Mouse (Mus musculus): Measurements from ENCODE around the gene Prkcsh.

Prkcsh gene

DNA sequence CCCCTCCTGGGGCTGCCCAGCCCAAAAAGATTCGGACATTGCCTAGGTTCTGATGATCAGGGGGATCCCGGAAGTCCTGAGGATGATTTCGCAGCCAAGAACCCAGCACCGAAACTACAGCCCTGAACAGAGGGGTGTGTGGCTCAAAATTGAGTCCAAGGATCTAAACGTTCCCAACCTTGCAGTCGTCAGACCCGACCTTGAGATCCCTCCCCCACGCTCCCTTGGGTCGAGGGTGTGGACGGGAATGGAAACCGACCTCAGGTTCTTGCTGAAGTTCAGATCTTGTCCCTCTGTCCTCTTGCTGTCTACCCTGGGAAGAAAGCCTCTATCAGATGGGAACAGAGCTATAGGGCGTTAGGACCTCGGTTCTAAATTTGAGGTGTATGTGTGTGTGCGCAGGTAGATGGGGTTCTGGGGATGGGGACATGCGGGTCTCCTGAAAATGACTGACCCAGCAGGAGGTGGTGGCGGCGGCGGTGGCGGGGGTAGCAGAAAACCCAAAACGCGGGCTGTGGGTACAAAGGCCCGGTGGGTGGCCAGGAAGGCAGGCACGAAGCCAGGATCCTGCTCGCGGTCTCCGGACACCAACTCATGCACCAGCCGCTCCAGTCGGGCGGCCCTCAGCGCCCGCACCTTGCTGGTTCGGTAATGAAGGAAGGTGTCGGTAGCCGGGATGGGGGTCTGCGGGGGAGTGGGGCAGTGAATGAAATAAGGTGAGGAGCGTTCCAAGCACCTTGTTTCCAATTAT is 14.8 kb upstream of the Prkcsh start:
- DNase-seq (ENCODE audit: low read depth), result no peak

DNA sequence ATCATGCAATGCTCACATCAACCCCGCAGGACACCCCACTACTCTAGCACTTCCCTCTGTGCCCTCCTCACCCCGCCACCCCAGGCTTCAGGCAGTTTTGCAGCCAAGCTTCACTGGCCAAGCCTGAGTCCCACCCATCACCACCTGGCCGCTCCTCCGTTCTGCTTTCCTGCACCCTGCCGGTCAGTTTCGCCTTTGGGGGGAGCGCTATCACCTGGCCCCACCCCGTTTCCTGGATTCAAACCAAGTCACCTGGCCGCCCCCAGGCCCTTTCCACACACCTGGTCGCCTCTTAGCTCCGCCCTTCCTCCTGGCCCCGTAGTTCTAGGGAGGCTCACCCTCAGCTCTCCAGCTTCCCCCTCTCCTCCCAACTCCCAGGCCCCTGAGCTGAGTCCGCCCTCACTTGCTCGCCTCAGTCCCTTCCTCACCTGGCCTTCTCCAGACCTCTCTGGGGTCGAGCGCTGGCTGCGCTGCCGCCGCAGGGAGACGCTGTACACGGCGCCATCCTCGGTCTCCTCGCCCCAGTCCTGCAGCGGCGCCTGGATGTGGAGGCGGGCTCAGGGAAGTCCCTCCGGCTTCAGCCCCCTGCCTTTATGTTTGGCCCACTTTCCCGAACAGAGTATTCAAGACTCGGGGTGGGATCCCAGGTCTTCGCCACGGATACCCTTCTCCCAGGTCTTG is 14.0 kb upstream of the Prkcsh start:
- DNase-seq (ENCODE audit: low read depth), result no peak

DNA sequence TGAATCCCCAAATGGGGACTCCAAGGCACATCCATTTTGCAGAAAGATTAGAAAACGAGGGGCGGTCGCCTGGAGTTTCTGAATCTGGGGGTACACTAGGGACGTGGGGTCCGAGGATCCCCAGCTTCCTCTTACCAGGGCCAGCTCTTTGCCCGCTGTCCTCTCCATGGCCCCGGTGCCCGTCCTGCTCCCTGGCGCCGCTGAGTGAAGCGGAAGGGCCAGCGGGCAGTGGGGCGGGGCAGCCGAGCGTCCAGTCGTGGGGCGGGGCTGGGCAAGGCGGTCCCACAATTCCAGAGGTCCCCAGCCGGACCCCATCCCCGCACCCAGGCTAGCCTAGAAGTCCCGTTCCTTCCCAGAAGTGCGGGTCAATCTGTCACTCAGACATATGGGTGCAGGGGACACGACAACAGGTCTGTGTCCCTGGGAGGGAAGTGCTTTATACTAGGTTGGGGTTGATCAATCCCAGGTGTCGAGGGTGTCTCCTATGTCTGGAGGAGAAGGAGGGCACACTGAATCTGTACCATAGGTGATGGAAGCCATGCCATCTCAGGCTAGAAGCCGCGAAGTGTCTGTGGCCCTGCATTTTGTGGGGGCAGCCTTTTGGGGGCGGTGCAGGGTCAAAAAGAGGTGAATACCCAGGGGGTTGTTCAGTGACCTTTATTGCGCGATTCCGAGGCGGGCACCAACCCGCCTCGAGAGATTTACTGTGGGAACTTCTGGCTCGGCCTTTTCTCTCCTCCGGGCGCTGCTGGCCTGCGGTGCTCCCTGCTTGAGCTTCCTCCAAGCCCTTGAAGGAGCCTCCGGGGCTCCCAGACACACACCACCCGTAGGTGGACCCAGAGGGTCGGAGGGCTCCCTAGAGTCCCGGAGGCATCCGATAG is 13.1 kb upstream of the Prkcsh start, which contains the start of gene Rgl3:
TSS of gene Rgl3 (minus strand) at position 217 of the 881 bp plus-strand sequence.
- no peak for DNase-seq (ENCODE audit: low read depth)

DNA sequence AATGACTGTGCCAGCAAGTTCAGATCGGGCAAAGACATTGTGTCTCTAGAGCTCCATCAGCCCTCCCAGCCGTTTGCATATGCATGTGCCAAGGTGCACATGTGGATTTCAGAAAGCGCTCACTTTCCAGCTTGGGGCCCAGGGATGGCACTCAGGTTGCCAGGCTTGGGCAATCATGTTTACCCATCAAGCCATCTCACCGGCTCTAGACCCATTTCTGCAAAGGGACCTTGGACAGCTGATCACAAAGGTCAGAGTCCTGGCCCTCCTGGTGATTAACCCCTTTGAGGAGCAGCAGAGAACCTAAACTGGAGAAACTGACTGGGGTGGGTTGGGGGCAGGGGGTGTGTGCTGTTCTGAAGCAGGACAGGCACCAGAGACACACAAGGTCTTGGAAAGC is 10.4 kb upstream of the Prkcsh start:
- DNase-seq (ENCODE audit: low read depth), result no peak

DNA sequence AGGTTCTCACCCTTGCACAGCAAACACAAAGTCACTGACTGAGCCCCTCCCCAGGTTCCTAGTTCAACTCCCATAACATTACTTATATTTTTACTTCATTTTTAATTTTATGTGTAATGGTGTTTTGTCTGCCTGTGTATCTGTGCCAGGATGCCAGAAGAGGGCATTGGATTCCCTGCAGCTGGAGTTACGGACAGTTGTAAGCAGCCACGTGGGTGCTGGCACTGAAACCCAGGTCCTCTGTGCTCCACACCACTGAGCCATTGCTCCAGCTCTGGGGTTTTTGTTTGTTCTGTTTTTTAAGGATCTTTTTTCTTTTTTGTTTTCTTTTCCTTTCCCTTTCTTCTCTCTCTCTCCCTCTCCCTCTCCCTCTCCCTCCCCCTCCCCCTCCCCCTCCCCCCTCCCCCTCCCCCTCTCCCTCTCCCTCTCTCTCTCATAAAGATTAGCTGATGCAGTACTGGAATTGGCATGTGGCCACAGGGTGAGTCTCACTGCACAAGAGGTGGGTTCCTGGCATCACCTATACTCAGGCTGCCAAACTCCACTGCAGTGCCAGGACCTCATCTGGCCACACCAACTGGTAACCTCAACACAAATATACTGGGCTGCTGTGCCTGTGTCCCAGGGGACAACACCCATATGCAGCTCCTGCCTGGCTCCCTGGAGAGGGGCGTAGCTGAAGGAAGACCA is 6.3 kb upstream of the Prkcsh start:
- no peak for DNase-seq (ENCODE audit: low read depth)

DNA sequence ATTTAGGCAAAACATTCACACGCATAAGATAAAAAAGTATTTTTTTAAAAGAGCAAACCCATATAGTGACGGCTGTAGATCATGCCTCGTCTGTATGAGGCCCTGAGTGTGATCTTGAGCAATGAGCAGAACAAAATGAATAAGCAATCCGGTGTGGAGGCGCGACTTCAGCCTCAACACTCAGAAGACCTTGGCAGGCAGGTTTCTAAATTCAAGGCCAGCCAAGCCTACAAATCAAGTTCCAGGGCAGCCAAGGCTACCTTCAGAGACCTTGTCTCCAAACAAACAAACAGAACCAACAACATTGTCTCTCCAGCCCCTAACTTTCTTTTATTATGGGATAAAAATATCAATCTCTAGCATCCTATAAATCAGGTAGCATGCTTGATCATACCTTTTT is 2.3 kb upstream of the Prkcsh start:
- no peak for DNase-seq (ENCODE audit: low read depth)

DNA sequence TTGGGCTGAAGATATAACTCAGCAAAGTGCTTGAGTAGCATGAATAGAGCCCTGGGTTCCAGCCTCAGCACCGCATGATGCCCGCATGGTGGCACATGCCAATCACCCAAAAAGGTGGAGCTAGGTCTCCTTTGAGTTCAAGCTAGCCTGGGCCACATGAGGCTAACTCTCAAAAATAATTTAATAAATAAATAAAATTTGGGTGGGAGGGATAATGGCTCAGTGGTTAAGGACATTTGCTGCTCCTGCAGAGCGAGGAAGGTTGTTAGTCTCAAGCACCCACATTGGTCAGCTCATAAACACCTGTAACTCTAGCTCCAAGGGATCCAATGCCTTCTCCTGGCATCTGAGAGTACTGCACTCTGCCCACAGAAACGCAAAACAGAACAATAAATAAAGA is 973 bp upstream of the Prkcsh start:
- no peak for DNase-seq (ENCODE audit: low read depth)

DNA sequence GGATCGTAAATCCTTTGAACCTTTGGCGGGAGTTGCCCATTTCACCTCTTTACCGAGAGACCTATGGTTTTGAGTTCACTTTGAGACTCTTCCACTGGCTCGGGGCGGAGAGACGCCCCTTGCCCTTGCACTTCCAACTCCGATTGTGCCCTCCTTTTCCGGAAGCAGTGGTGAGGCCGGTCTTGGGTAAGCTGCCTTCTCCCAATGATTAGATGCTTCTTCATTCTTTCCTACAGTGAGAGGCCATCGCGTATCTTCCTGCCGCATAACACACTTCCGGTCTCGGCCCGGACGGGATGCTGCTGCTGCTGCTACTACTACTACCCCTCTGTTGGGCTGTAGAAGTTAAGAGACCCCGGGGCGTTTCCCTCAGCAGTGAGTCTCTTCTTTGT is 553 bp downstream of the Prkcsh start:
- no peak for DNase-seq (ENCODE audit: low read depth)

DNA sequence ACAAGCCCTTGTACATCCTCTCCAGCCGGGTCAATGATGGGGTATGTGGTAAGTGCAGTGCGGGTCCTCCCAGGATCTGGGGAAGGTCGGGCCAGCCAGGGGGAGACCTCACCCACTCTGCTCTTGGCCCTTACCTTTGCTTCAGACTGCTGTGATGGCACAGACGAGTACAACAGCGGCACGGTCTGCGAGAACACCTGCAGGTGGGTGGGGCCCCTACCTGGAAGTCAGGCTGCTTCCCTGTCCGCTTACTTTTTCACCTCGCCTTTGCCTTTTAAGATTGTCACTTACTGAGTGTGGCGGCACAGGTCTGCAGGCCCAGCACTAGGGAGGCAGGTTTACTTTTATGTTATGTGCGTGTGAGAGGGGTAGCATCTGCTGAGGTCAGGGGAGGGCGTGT is 1.9 kb downstream of the Prkcsh start:
- no peak for DNase-seq (ENCODE audit: low read depth)

DNA sequence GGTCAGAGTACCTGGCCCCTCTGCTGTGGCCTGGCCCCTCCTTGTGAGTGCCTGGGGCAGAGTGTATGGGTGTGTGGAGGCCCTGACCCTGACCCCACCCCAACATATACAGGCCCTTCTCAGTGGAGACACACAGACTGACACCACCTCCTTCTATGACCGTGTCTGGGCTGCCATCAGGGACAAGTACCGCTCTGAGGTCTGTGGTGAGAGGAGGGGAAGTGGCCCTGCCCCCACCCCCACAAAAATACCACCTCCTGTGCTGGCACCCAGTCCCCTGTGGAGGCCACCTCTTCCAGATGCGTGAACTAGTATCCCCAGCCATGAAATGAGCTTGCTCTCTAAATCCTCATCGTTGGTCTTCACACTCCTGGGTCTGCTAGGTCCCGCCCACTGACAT is 8.4 kb downstream of the Prkcsh start:
- peak; percentile 40 for DNase-seq (ENCODE audit: low read depth)

DNA sequence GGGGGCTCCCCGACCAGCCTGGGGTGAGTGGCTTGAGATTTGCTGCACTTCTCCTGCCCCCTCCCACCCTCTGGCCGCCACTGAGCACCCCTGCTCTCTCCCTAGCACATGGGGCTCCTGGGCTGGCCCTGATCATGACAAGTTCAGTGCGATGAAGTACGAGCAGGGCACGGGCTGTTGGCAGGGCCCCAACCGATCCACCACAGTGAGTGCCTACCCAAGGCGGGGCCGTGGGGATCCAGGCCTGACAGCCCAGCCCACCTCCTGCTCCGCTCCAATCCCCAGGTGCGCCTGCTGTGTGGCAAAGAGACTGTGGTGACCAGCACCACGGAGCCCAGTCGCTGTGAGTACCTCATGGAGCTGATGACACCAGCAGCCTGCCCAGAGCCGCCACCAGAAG is 10.1 kb downstream of the Prkcsh start:
- no peak for DNase-seq (ENCODE audit: low read depth)

DNA sequence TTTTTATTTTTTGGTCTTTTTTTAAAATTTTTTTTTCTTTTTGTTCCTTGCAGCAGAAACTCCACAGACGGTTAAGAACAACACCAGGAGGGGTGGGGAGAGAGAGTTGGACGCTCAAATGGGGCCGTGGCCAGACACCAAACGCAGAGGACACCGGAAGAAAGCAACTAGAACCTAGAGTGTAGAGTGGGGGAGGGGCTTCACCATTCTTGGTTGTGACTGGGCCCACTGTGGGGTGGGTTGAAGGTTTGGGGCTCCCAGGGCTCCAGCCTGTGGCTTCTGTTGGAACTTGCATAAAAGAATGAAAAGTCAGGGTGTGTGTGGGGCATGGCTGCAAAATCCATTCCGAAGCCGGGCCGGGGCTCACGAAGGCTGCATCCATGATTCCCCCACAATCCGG is 13.6 kb downstream of the Prkcsh start:
- DNase-seq (ENCODE audit: low read depth), result no peak

DNA sequence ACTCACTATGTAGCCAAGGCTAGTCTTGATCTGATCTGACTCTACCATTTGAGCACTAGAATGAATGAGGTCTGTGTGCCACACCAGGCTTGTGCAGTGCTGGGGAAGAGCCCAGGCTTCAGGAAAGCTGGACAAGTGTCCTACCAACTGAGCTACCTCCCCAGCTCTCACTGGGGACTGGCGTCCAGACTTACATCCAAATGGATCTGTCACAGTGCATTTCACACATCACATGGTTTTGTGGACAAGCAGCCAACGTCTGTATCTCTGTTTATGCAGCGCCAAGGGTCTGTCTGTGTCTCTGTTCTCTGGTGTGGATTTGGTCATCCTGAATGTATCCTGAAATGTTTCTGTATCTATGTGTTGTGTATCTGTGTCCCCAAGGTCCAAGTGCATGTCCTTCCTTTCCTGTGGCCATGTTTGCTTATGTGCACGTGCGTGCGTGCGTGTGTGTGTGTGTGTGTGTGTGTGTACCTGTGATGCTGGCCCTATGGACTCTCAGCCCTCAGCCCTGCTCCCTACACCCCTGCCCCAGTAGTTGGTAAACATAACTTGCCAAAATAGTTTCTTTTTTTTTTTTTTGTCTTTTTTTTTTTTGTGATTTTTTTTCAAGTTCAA is 14.7 kb downstream of the Prkcsh start:
- no peak for DNase-seq (ENCODE audit: low read depth)

DNA sequence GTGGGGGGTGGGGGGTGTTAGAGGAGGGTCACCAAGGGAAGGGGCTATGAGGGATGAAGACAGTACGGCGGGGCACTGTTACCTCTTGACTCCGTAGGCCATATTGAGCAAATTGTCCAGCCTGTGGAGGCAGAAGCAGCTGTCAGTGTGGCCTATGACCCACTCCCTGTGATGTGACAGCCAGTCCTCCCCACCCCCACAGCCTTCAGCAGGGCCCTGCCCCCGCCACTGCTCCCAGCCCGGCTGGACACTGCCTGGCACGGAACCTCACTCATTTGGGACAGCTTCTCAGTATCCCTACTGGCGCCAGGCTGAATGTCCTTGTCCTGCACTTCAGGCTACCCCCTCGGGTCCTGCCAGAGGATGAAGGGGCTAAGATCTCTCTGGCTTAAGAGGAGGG is 22.0 kb downstream of the Prkcsh start:
- no peak for DNase-seq (ENCODE audit: low read depth)

DNA sequence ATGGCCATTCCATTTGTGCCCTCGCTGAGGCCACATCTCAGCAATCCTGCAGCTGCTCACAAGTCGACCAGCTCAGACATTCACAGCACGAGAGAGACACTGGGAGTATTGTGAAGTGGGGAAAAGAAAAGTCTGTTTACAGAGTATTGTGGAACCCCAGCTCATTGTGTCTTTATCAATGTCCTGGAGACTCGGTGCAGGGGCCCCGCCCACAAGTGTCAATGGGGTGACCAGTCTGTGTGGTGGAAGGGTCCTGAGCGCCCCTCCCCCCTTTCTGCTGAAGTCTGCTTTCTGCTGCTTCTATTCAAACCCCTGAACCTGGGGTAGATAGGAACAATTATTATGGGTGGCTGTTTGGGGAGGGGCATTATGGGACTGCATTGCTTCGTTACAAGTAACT is 25.9 kb downstream of the Prkcsh start:
- DNase-seq (ENCODE audit: low read depth), result no peak

DNA sequence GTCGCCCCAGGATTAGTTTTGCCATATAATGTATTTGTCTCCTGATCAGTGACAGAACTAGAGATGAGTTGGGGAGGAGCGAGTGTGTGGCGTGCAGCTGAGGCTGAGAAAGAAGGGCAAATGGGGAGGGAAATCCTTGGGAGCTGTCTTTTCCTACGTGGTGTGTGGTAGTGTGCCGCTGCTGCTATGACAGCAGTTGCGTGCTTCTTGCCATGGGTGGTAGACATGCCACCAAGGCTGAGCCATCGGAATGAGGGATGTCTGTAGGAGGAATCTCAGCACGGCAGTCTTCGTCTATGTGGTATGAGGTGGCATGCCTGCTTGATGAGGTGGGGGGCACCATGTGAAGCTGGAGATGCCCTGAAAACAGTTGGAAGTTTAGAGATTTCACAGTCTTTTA is 27.8 kb downstream of the Prkcsh start:
- DNase-seq (ENCODE audit: low read depth), result no peak

DNA sequence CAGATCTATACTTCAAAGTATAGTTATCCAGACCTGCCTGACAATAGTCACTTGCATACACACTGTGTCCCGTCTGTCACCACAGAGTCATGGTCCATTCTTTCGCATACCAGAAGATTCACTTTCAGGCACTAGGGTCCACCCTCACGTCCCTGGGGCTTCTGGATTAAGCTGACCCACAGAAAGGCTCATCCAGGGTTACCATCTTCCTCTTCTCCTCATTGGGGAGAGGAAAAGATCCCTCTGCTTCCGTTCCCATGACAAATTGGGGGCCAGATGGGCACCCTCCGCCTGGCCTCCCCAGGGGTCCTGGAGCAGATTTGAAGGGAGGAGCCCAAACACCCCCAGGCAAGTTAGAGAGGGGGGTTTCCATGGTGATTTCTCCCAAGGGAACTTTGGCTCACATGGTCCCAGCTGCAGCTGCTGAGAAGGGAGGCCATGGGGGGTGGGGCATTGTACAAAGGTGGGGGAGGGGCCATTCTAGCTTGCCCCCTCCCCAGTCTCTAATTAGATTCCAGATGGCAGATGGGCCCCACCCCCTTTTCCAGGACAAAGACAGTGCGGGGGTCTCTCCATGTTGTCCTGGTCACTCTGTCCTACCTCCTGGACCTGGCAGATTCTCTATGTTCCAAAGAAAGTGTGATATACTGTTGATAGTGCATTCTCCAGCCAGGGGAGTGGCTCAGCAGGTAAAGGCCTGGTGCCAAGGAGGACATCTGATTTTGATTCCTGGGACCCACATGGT is 32.9 kb downstream of the Prkcsh start:
- DNase-seq (ENCODE audit: low read depth), result no peak

DNA sequence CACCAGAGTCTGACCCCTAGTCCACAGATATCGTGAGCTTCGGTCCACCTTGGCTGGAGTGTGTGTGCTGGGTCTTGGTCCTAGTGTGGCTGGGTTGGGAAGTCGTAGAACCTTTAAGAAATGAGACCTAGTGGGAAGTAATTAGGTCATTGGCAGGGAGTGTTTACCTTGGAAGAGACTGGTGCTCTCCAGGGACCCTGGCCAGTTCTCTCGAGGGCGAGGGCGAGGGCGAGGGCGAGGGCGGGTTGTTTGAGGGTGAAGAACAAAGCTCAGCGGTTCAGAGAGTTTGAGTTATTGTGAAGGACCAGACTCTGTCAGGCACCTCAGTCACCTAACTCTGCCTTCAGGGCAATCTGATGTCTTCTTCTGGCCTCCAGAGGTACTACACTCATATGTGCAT is 35.2 kb downstream of the Prkcsh start:
- no peak for DNase-seq (ENCODE audit: low read depth)

DNA sequence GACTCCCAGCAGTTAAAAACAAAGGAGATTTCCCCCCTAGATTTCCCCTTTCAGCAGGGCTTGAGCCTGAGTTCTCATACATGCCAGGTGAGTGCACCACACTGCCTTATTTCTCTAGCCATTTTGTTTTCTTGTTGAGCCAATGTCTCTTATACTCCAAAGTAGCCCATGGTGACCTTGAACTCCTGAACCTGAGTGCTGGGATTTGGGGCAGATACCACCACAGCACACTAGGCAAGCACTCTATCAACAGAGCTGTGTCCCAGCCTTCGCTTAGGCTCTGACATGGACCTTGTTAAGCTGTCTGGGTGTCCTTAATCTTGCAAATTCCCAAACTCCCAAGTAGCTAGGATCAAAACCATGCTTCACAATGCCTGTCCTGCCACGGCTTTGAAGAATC is 39.2 kb downstream of the Prkcsh start:
- DNase-seq (ENCODE audit: low read depth), result no peak

DNA sequence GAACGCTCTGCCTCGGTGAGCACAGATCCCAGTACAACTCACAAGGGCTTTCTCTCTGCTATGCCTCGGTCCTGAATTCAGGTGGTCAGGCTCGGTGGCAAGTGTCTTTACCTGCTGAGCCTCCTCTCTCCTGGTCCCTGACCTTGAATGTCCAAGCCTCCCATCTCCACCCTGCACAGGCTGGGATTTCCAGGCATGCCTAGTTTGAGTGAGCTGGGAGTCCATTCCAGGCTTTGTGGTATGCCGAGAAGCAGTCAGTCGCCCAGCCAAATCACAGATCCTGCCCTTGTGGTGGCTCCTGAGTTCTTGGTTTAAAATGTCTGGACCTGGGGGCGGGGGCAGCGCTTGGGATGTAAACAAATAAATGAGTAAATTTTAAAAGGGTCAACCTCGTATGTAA is 44.7 kb downstream of the Prkcsh start:
- no peak for DNase-seq (ENCODE audit: low read depth)

DNA sequence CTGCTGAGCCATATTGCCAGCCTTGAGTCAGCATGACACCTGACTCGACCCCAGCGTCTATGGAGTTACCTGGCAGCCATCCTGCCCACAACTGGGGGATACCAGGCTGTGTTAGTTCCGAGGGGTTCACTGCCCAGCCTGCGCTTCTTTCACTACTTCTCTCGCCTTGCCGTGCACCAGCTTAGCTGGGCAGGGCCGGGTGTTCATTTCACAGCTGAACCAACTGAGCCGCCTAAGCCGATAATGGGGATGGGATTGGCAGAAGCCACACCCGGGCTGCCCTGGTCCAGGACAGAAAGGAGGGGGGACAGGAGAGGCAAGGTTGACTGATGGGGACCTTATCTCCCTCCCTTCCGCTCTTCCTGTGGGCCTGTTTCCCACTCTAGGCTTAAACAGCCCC is 46.7 kb downstream of the Prkcsh start:
- no peak for DNase-seq (ENCODE audit: low read depth)

All from induced T-regulatory cell, adult 2 months (primary cell).